Mouse (Mus musculus): ENCODE results near the gene Tnfrsf22. TPM values are rescaled to one million over a fixed set of nuclear protein-coding genes. Genes with fewer than 3 reads are reported as not detected.
A peak's percentile ranks its signal among the peaks of the same experiment; 100 is the strongest.

The Tnfrsf22 gene
- polyA plus RNA-seq, 1 experiment from 2014 or later, result 5.3 TPM

GRCm38 (mm10) chr7:143599428-143600230, 49.8 kb downstream of the Tnfrsf22 start, which contains the start of gene Cars:
TSS of gene Cars (minus strand) at chr7:143600090.
- Histone ChIP-seq H3K4me3 (peak within 1 kb of the TSS; percentile 94), H3K27me3 (no peaks in the 10 kb centered on the region), H3K9me3 (replicated peaks) (no peaks in the 10 kb centered on the region), H3K4me2 (peak within 1 kb of the TSS; percentile 98), H3K9ac (peak within 1 kb of the TSS; percentile 96), H3K27ac (peak within 1 kb of the TSS; percentile 69; the same call in 1 of the 2 replicates), H3K36me3 (ENCODE audit: poor library complexity, severe bottlenecking) (no peaks in the 10 kb centered on the region; the same call in 1 of the 2 replicates), H3K4me1 (peaks cover 23% of the 10 kb centered on the region)
- whole genome bisulfite sequencing, result 2% methylated on average over 35 of the region's 35 CpGs
- ATAC-seq, result peak; percentile 99

- H3K36me3 ChIP-seq (ENCODE audit: poor library complexity, severe bottlenecking), result peaks cover 33% of the 10 kb centered on the region
- no peaks in the 10 kb centered on the region for H3K9me3 ChIP-seq (replicated peaks)
- H3K4me1 ChIP-seq, result peaks cover 30% of the 10 kb centered on the region
- peak; percentile 67; the same call in 1 of the 2 replicates for ATAC-seq
- peak overlapping the region; percentile 64 for H3K27ac ChIP-seq
- no peak overlapping the region for H3K4me2 ChIP-seq
- H3K9ac ChIP-seq, result peak overlapping the region; percentile 24; the same call in 1 of the 2 replicates
- H3K4me3 ChIP-seq, result no peak overlapping the region
- no peaks in the 10 kb centered on the region for H3K27me3 ChIP-seq
- WGBS, result 52% methylated on average over 5 of the region's 5 CpGs
Observed at GRCm38 (mm10) chr7:143594865-143595264, 54.6 kb downstream of the Tnfrsf22 start.

GRCm38 (mm10) chr7:143592255-143592654, 57.2 kb downstream of the Tnfrsf22 start:
- no peaks in the 10 kb centered on the region for H3K9me3 ChIP-seq (replicated peaks)
- peaks cover 57% of the 10 kb centered on the region for H3K36me3 ChIP-seq (ENCODE audit: poor library complexity, severe bottlenecking)
- no peaks in the 10 kb centered on the region for H3K27me3 ChIP-seq
- WGBS, result 91% methylated on average over 10 of the region's 10 CpGs
- ATAC-seq, result no peak
- H3K4me2 ChIP-seq, result no peak overlapping the region
- H3K4me3 ChIP-seq, result no peak overlapping the region
- peaks cover 19% of the 10 kb centered on the region for H3K4me1 ChIP-seq
- no peak overlapping the region for H3K27ac ChIP-seq
- H3K9ac ChIP-seq, result no peak overlapping the region

GRCm38 (mm10) chr7:143588006-143588405, 61.5 kb downstream of the Tnfrsf22 start:
- Histone ChIP-seq H3K9ac (no peak overlapping the region), H3K36me3 (ENCODE audit: poor library complexity, severe bottlenecking) (peaks cover 95% of the 10 kb centered on the region), H3K4me3 (no peak overlapping the region), H3K27me3 (no peaks in the 10 kb centered on the region), H3K9me3 (replicated peaks) (no peaks in the 10 kb centered on the region), H3K27ac (no peak overlapping the region), H3K4me2 (no peak overlapping the region), H3K4me1 (no peaks in the 10 kb centered on the region)
- 91% methylated on average over 4 of the region's 4 CpGs for WGBS
- ATAC-seq, result no peak

GRCm38 (mm10) chr7:143587586-143587985, 61.9 kb downstream of the Tnfrsf22 start:
- Histone ChIP-seq H3K4me1 (no peaks in the 10 kb centered on the region), H3K9me3 (replicated peaks) (no peaks in the 10 kb centered on the region), H3K4me2 (no peak overlapping the region), H3K27ac (no peak overlapping the region), H3K9ac (no peak overlapping the region), H3K4me3 (no peak overlapping the region), H3K27me3 (no peaks in the 10 kb centered on the region), H3K36me3 (ENCODE audit: poor library complexity, severe bottlenecking) (peaks cover 95% of the 10 kb centered on the region)
- no peak for ATAC-seq
- 97% methylated on average over 5 of the region's 5 CpGs for WGBS

Other genes with a start within 250 kb of the Tnfrsf22 start
- 140 and 149 TPM in 2 replicates for gene Cdkn1c, start 188.6 kb downstream of the Tnfrsf22 start, polyA plus RNA-seq (2015; fragmentation: Nextera tagmentation; extraction: Ambion mirVana)
- 0.15 and 0.45 TPM in 2 replicates for gene Slc22a18, start 175.9 kb downstream of the Tnfrsf22 start, polyA plus RNA-seq (2015; fragmentation: Nextera tagmentation; extraction: Ambion mirVana)
- gene Phlda2, start 146.5 kb downstream of the Tnfrsf22 start, polyA plus RNA-seq (2015; fragmentation: Nextera tagmentation; extraction: Ambion mirVana), result 0.55 TPM in 1 of 2 replicates, not detected in the other
- gene Nap1l4, start 100.6 kb downstream of the Tnfrsf22 start, polyA plus RNA-seq (2015; fragmentation: Nextera tagmentation; extraction: Ambion mirVana), result 346 and 367 TPM in 2 replicates
- gene Cars, start 49.6 kb downstream of the Tnfrsf22 start, polyA plus RNA-seq (2015; fragmentation: Nextera tagmentation; extraction: Ambion mirVana), result 64.4 and 73.7 TPM in 2 replicates
- 0.05 and 0.14 TPM in 2 replicates for gene Tnfrsf26, start 20.9 kb downstream of the Tnfrsf22 start, polyA plus RNA-seq (2015; fragmentation: Nextera tagmentation; extraction: Ambion mirVana)
- 0.61 and 0.73 TPM in 2 replicates for gene Tnfrsf23, start 36.2 kb upstream of the Tnfrsf22 start, polyA plus RNA-seq (2015; fragmentation: Nextera tagmentation; extraction: Ambion mirVana)
- 21.6 and 22.6 TPM in 2 replicates for gene Osbpl5, start 107.3 kb upstream of the Tnfrsf22 start, polyA plus RNA-seq (2015; fragmentation: Nextera tagmentation; extraction: Ambion mirVana)
- not detected in 2 replicates for gene Mrgprg, start 117.3 kb upstream of the Tnfrsf22 start, polyA plus RNA-seq (2015; fragmentation: Nextera tagmentation; extraction: Ambion mirVana)
- gene Mrgpre, start 134.8 kb upstream of the Tnfrsf22 start, polyA plus RNA-seq (2015; fragmentation: Nextera tagmentation; extraction: Ambion mirVana), result 1.8 and 1.9 TPM in 2 replicates
- 5.6 and 6.8 TPM in 2 replicates for gene Nadsyn1, start 173.2 kb upstream of the Tnfrsf22 start, polyA plus RNA-seq (2015; fragmentation: Nextera tagmentation; extraction: Ambion mirVana)
- 47.1 and 52.0 TPM in 2 replicates for gene Dhcr7, start 173.5 kb upstream of the Tnfrsf22 start, polyA plus RNA-seq (2015; fragmentation: Nextera tagmentation; extraction: Ambion mirVana)
- gene Gm498, start 217.2 kb upstream of the Tnfrsf22 start, polyA plus RNA-seq (2015; fragmentation: Nextera tagmentation; extraction: Ambion mirVana), result not detected in 2 replicates